ENCODE assay signal across 20 mouse cellular contexts in the genomic region with DNA sequence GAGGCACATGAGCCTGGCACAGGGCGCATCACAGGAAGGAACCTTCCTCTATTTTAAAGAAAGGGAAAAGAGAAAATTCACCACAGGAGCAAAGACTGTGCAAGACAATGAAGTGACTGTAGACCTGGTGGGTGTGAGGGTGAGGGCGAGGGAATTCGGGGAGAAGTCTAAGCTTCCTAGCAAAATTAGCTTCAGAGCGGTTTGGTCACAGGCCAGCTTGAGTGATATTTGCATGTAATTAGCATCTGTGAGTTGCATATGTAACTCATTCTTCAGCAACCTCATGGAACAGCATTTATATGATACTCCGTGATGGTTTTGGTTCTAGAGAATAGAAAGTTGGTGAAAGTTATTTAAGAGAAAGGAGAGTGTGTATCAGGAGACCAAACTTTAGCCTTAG.
"Had no signal": no experiment of that assay in that cellular context is flagged by ENCODE, and none has a peak within 500 bp of the region (broad histone marks: within the 10 kb centered on the region; RNA-seq: fewer than 3 reads in every experiment).

No protein-coding gene starts in this region.

- ATAC-seq: liver, postnatal 0 days; lung, postnatal 0 days; midbrain, embryonic 15.5 days had no signal

- H3K4me1 ChIP-seq: limb, embryonic 12.5 days; limb, embryonic 15.5 days; midbrain, embryonic 12.5 days; midbrain, embryonic 15.5 days had no signal

- H3K27me3 ChIP-seq: kidney, embryonic 15.5 days; limb, embryonic 12.5 days; limb, embryonic 15.5 days; midbrain, embryonic 12.5 days; midbrain, embryonic 15.5 days; neural tube, embryonic 13.5 days had no signal

- DNase-seq: kidney, adult 8-10 months; kidney, postnatal 10 days; kidney, postnatal 4 days; left cerebral cortex, postnatal 4 days; liver, postnatal 0 days; lung, embryonic 14.5 days; thymus, adult 2 months; thymus, postnatal 25 days had no signal

- H3K9ac ChIP-seq: kidney, embryonic 15.5 days; limb, embryonic 12.5 days; limb, embryonic 15.5 days; liver, embryonic 14.5 days; liver, postnatal 0 days; lung, embryonic 14.5 days; midbrain, embryonic 12.5 days; midbrain, embryonic 15.5 days; neural tube, embryonic 13.5 days had no signal

- H3K4me2 ChIP-seq: kidney, embryonic 15.5 days; limb, embryonic 12.5 days; limb, embryonic 15.5 days; liver, embryonic 11.5 days; lung, embryonic 14.5 days; midbrain, embryonic 12.5 days; midbrain, embryonic 15.5 days; neural tube, embryonic 13.5 days had no signal

- H3K9me3 ChIP-seq: kidney, embryonic 15.5 days; limb, embryonic 12.5 days; limb, embryonic 15.5 days; midbrain, embryonic 12.5 days; midbrain, embryonic 15.5 days; neural tube, embryonic 13.5 days had no signal

- H3K4me3 ChIP-seq: kidney, embryonic 15.5 days; limb, embryonic 12.5 days; limb, embryonic 15.5 days; midbrain, embryonic 12.5 days; midbrain, embryonic 15.5 days; myocyte; neural tube, embryonic 13.5 days had no signal

- H3K27ac ChIP-seq: kidney, embryonic 15.5 days; limb, embryonic 12.5 days; limb, embryonic 15.5 days; liver, embryonic 14.5 days; macrophage; midbrain, embryonic 12.5 days; midbrain, embryonic 15.5 days; neural tube, embryonic 13.5 days; stomach, postnatal 0 days had no signal

- H3K36me3 ChIP-seq: kidney, embryonic 15.5 days; limb, embryonic 12.5 days; limb, embryonic 15.5 days; midbrain, embryonic 12.5 days; midbrain, embryonic 15.5 days; neural tube, embryonic 13.5 days had no signal
